ENCODE assay signal across 8 mouse cellular contexts in genomic region chr7:24400082-24400452, GRCm38 (mm10). TPM values are rescaled to one million over a fixed set of nuclear protein-coding genes. Genes with fewer than 3 reads are reported as not detected.
DNase-seq lines count a peak whose midpoint lies in the region; ATAC-seq and TF ChIP-seq lines count a peak whose summit lies in the region.

No protein-coding gene starts in this region.

- ATAC-seq in kidney, postnatal 0 days (replicated peaks; ENCODE audit: low FRiP score, low read depth), result no peak
- no peak; the same call in none of the 2 replicates for ATAC-seq in embryonic facial prominence, embryonic 11.5 days (replicated peaks; ENCODE audit: insufficient number of reproducible peaks, low FRiP score, low TSS enrichment, low read depth)
- ATAC-seq in hindbrain, embryonic 16.5 days, result peak; percentile 18
- no peak for ATAC-seq in midbrain, postnatal 0 days (ENCODE audit: low FRiP score)

- 0 out of 2 replicates have a peak, but pooled peaks cover 2% of the 10 kb centered on the region for H3K4me1 ChIP-seq in kidney, postnatal 0 days (replicated peaks; ENCODE audit: insufficient read depth, low read length)
- H3K4me1 ChIP-seq in embryonic facial prominence, embryonic 11.5 days (ENCODE audit: control insufficient read depth, insufficient read depth, low read length), result no peaks in the 10 kb centered on the region
- peaks cover 11% of the 10 kb centered on the region for H3K4me1 ChIP-seq in hindbrain, embryonic 16.5 days (ENCODE audit: control insufficient read depth, insufficient read depth, low read depth, low read length)
- no peaks in the 10 kb centered on the region for H3K4me1 ChIP-seq in midbrain, postnatal 0 days (ENCODE audit: insufficient read depth, low read length)

- DNase-seq in kidney, postnatal 0 days (ENCODE audit: low spot score), result no peak
- DNase-seq in kidney, adult 18-20 months, result no peak
- no peak for DNase-seq in embryonic facial prominence, embryonic 11.5 days (ENCODE audit: low spot score)
- DNase-seq in midbrain, postnatal 0 days (ENCODE audit: low spot score), result no peak
- no peak for DNase-seq in urinary bladder, postnatal 10 days (ENCODE audit: low spot score)
- DNase-seq in left cerebral cortex, adult 18-20 months (ENCODE audit: low spot score in 2 of 2), result no peak
- DNase-seq in ovary, postnatal 36 days (ENCODE audit: low spot score), result no peak

- TF ChIP-seq CTCF in kidney, postnatal 0 days (IDR thresholded peaks at IDR 0.05; ENCODE audit: low read depth), result no peak
- TF ChIP-seq CTCF in midbrain, postnatal 0 days (IDR thresholded peaks at IDR 0.05), result no peak

- H3K27me3 ChIP-seq in kidney, postnatal 0 days (ENCODE audit: insufficient read depth, low read length), result no peaks in the 10 kb centered on the region
- no peaks in the 10 kb centered on the region for H3K27me3 ChIP-seq in embryonic facial prominence, embryonic 11.5 days (ENCODE audit: control insufficient read depth, insufficient read depth, low read length)
- no peaks in the 10 kb centered on the region for H3K27me3 ChIP-seq in hindbrain, embryonic 16.5 days (replicated peaks; ENCODE audit: control insufficient read depth, insufficient read depth, low read length)
- no peaks in the 10 kb centered on the region for H3K27me3 ChIP-seq in midbrain, postnatal 0 days (ENCODE audit: insufficient read depth, low read length)

- peak overlapping the region; percentile 75; the same call in 1 of the 2 replicates for H3K9ac ChIP-seq in kidney, postnatal 0 days (ENCODE audit: low read depth, low read length)
- H3K9ac ChIP-seq in embryonic facial prominence, embryonic 11.5 days (replicated peaks; ENCODE audit: low read length), result peak overlapping the region; percentile 74; the same call in 1 of the 2 replicates
- peak overlapping the region; percentile 82 for H3K9ac ChIP-seq in hindbrain, embryonic 16.5 days (ENCODE audit: low read depth, low read length)
- H3K9ac ChIP-seq in midbrain, postnatal 0 days (replicated peaks; ENCODE audit: low read length, poor library complexity, severe bottlenecking), result peak overlapping the region; percentile 72

- no peaks in the 10 kb centered on the region for H3K36me3 ChIP-seq in kidney, postnatal 0 days (ENCODE audit: insufficient read depth, low read length)
- peaks cover 2% of the 10 kb centered on the region for H3K36me3 ChIP-seq in embryonic facial prominence, embryonic 11.5 days (replicated peaks; ENCODE audit: control insufficient read depth, insufficient read depth, low read depth, low read length)
- H3K36me3 ChIP-seq in hindbrain, embryonic 16.5 days (ENCODE audit: control insufficient read depth, insufficient read depth, low read length), result no peaks in the 10 kb centered on the region
- peaks cover 8% of the 10 kb centered on the region; the same call in 1 of the 2 replicates for H3K36me3 ChIP-seq in midbrain, postnatal 0 days (ENCODE audit: insufficient read depth, low read length)

- 13% methylated on average over 3 of the region's 3 CpGs for WGBS in kidney, postnatal 0 days
- 22% methylated on average over 3 of the region's 3 CpGs for WGBS in embryonic facial prominence, embryonic 11.5 days
- WGBS in hindbrain, embryonic 16.5 days, result 11% methylated on average over 3 of the region's 3 CpGs
- WGBS in midbrain, postnatal 0 days, result 4% methylated on average over 3 of the region's 3 CpGs

- peak overlapping the region; percentile 70 for H3K4me2 ChIP-seq in kidney, postnatal 0 days (ENCODE audit: low read length)
- H3K4me2 ChIP-seq in embryonic facial prominence, embryonic 11.5 days (ENCODE audit: low read depth, low read length), result peak overlapping the region; percentile 46
- peak overlapping the region; percentile 71 for H3K4me2 ChIP-seq in hindbrain, embryonic 16.5 days (ENCODE audit: low read length)
- peak overlapping the region; percentile 48 for H3K4me2 ChIP-seq in midbrain, postnatal 0 days (ENCODE audit: low read depth, low read length, poor library complexity, severe bottlenecking)

- peak overlapping the region; percentile 61 for H3K4me3 ChIP-seq in kidney, postnatal 0 days (replicated peaks; ENCODE audit: low read depth, low read length)
- H3K4me3 ChIP-seq in embryonic facial prominence, embryonic 11.5 days (ENCODE audit: low read depth, low read length), result peak overlapping the region; percentile 58
- H3K4me3 ChIP-seq in hindbrain, embryonic 16.5 days (ENCODE audit: low read length), result peak overlapping the region; percentile 64
- H3K4me3 ChIP-seq in midbrain, postnatal 0 days (ENCODE audit: low read depth, low read length), result peak overlapping the region; percentile 55

- peak overlapping the region; percentile 97 for H3K27ac ChIP-seq in kidney, postnatal 0 days
- H3K27ac ChIP-seq in embryonic facial prominence, embryonic 11.5 days (replicated peaks; ENCODE audit: low read depth, low read length), result peak overlapping the region; percentile 92
- H3K27ac ChIP-seq in hindbrain, embryonic 16.5 days (ENCODE audit: low read depth, low read length), result peak overlapping the region; percentile 97
- H3K27ac ChIP-seq in midbrain, postnatal 0 days (ENCODE audit: low read depth, low read length), result peak overlapping the region; percentile 96

- no peaks in the 10 kb centered on the region for H3K9me3 ChIP-seq in kidney, postnatal 0 days (replicated peaks; ENCODE audit: low read length)
- no peaks in the 10 kb centered on the region for H3K9me3 ChIP-seq in embryonic facial prominence, embryonic 11.5 days (replicated peaks; ENCODE audit: control insufficient read depth, low read length)
- no peaks in the 10 kb centered on the region for H3K9me3 ChIP-seq in hindbrain, embryonic 16.5 days (ENCODE audit: control insufficient read depth, low read length)
- no peaks in the 10 kb centered on the region for H3K9me3 ChIP-seq in midbrain, postnatal 0 days (ENCODE audit: low read length)

RNA-seq across cellular contexts. Expression of gene Smg9, which starts 0.6 kb away (rescaled TPM):
- polyA plus RNA-seq in kidney, postnatal 0 days (2015; fragmentation: Nextera tagmentation; extraction: Ambion mirVana), result 20.6 and 20.8 TPM in 2 replicates
- polyA plus RNA-seq in embryonic facial prominence, embryonic 11.5 days (2014; fragmentation: Nextera tagmentation; extraction: Ambion mirVana), result 13.8 and 18.6 TPM in 2 replicates
- polyA plus RNA-seq in hindbrain, embryonic 16.5 days (2015; fragmentation: Nextera tagmentation; extraction: Ambion mirVana), result 38.2 and 38.9 TPM in 2 replicates
- 34.2 and 50.0 TPM in 2 replicates for total RNA-seq in midbrain, postnatal 0 days (2014; rRNA removed)
- polyA plus RNA-seq in midbrain, postnatal 0 days (2015; fragmentation: Nextera tagmentation; extraction: Ambion mirVana), result 28.7 and 30.1 TPM in 2 replicates
- total RNA-seq in left cerebral cortex, adult 18-20 months (2021), result 10 to 100 TPM; 40.2 to 43.0 TPM

RNA-seq across cellular contexts. Expression of gene Kcnn4, which starts 30.0 kb away (rescaled TPM):
- 8.0 and 9.6 TPM in 2 replicates for polyA plus RNA-seq in kidney, postnatal 0 days (2015; fragmentation: Nextera tagmentation; extraction: Ambion mirVana)
- polyA plus RNA-seq in embryonic facial prominence, embryonic 11.5 days (2014; fragmentation: Nextera tagmentation; extraction: Ambion mirVana), result 2.2 and 2.3 TPM in 2 replicates
- 2.5 and 3.2 TPM in 2 replicates for polyA plus RNA-seq in hindbrain, embryonic 16.5 days (2015; fragmentation: Nextera tagmentation; extraction: Ambion mirVana)
- total RNA-seq in midbrain, postnatal 0 days (2014; rRNA removed), result 0.27 and 2.5 TPM in 2 replicates
- 0.81 and 1.1 TPM in 2 replicates for polyA plus RNA-seq in midbrain, postnatal 0 days (2015; fragmentation: Nextera tagmentation; extraction: Ambion mirVana)
- under 1 TPM; 0.19 to 0.45 TPM for total RNA-seq in left cerebral cortex, adult 18-20 months (2021)

RNA-seq across cellular contexts. Expression of gene Lypd5, which starts 51.1 kb away (rescaled TPM):
- not detected in 2 replicates for polyA plus RNA-seq in kidney, postnatal 0 days (2015; fragmentation: Nextera tagmentation; extraction: Ambion mirVana)
- not detected in 2 replicates for polyA plus RNA-seq in embryonic facial prominence, embryonic 11.5 days (2014; fragmentation: Nextera tagmentation; extraction: Ambion mirVana)
- not detected in 2 replicates for polyA plus RNA-seq in hindbrain, embryonic 16.5 days (2015; fragmentation: Nextera tagmentation; extraction: Ambion mirVana)
- 0.44 TPM in 1 of 2 replicates, not detected in the other for total RNA-seq in midbrain, postnatal 0 days (2014; rRNA removed)
- polyA plus RNA-seq in midbrain, postnatal 0 days (2015; fragmentation: Nextera tagmentation; extraction: Ambion mirVana), result not detected in 2 replicates
- not detected for total RNA-seq in left cerebral cortex, adult 18-20 months (2021)

RNA-seq across cellular contexts. Expression of gene Irgc1, which starts 52.0 kb away (rescaled TPM):
- not detected in 2 replicates for polyA plus RNA-seq in kidney, postnatal 0 days (2015; fragmentation: Nextera tagmentation; extraction: Ambion mirVana)
- not detected in 2 replicates for polyA plus RNA-seq in embryonic facial prominence, embryonic 11.5 days (2014; fragmentation: Nextera tagmentation; extraction: Ambion mirVana)
- not detected in 2 replicates for polyA plus RNA-seq in hindbrain, embryonic 16.5 days (2015; fragmentation: Nextera tagmentation; extraction: Ambion mirVana)
- not detected in 2 replicates for total RNA-seq in midbrain, postnatal 0 days (2014; rRNA removed)
- polyA plus RNA-seq in midbrain, postnatal 0 days (2015; fragmentation: Nextera tagmentation; extraction: Ambion mirVana), result not detected in 2 replicates
- total RNA-seq in left cerebral cortex, adult 18-20 months (2021), result under 1 TPM in 1 of 2 experiments, not detected in 1; 0.37 TPM
